Mouse (Mus musculus) telencephalon, adult 2 months (tissue): Measurements from ENCODE around the gene Dctpp1.

Source experiments
- DNase-seq: peaks from one replicate; pipeline ENCODE4 v3.0.0-alpha.2; 2011; ENCODE audit warnings: low read depth, low spot score

Dctpp1 gene

DNA sequence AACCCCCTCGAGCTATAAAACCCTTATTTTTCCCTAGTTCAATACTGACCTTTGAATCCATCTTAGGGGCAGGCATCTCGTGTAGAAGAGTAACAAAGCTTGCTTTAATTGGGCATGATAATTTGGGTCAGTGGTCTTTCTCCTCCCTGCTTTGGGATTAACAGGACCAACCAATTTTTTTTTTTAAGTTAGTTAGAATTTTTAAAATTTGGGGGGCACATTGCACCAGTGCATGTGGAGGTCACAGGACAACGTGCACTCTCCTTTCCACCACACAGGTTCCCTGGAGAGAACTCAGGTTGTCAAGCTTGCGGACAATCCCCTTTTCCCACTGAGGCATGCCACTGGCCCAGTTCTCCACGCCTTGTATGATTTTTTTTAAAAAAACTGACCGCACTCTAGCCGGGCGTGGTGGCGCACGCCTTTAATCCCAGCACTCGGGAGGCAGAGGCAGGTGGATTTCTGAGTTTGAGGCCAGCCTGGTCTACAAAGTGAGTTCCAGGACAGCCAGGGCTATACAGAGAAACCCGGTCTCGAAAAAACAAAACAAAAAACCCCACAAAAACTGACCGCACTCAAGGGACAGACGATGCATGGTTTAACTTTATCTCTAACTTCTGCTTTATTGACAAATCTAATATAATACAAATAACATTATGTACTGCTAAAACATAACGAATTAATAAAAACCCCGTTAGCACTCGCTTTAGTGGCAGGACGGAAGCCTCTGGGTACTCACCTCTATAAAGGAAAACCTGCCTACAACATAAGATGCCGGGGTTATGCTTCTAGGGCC, 28.5 kb downstream of the Dctpp1 start:
- DNase-seq, result no peak

DNA sequence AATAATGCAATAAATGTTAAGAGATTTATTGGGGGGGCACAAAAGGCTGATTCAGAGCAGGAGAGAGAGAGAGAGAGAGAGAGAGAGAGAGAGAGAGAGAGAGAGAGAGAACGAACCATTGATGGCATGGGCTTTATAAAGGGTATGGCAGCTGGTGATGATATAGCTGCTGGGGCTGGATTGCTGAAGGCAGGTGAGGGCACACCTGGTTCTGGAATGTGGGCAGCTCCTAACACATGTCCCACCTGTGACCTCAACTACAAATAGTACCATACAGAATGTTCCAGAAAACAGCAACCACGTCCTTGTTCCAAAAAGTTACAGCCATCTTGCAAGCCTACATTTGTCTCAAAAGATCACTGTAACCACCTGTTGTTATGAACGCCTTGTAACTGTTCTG, 29.1 kb downstream of the Dctpp1 start:
- no peak for DNase-seq

DNA sequence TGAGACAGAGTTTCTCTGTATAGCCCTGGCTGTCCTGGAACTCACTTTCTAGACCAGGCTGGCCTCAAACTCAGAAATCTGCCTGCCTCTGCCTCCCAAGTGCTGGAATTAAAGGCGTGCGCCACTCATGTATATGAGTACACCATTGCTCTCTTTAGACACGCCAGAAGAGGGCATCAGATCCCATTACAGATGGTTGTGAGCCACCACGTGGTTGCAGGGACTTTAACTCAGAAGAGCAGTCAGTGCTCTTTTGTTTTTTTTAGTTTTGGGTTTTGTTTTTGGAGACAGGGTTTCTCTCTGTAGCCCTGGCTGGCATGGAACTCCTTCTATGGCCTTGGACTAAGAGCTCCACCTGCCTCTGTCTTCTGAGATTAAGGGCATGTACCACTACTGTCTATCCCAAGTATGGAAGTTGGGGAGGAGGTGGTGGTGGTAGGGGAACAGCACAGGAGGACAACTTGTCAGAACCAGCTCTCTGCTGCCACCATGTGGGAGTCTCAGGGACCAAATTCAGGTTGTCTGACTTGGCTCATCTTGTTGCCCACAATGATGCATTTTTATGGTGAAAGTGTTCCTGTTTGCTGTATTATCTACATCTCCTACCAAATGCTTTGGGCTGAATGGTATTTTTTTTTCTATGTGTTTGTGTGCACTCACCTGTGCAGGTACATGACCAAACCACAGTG, 31.8 kb downstream of the Dctpp1 start:
- peak; percentile 64 for DNase-seq

DNA sequence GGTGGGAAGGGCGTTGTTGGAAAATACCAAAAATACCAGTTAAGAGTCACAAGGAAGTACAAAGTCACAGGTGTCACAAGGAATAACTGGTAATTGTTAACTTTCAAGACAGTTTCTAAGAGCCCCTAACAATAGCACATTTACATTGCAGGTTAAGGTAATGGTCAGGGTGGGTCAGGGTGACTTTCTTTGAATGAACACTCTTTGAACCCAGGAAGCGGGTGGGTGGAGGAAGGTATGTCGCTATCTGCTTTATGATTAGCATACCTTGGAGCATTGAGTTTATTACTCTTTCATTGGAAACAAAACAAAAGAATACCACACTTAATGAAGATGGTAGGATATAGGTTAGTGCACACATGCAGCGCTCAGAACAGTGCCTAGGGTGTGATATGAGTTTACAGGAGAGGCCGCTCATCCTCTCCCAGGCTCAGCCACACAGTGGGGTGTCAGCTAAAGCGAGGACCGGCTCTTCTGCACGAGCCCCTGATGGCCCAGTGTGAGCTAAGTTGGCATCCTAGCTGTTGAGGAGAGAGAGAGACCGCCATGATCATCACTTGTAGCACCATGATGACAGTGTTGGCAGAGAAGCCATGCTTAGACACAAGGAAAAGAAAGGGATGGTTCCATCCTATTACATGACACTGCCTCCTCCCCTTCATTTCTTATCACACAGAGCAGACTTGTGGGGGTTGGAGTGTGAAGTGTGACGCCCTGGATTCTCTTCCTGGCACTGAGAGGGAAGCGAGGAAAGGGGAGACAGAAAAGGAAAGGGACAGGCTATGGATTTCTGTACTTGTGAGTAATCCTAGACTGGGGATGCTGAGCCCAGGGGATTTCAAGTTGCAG, 35.1 kb downstream of the Dctpp1 start:
- DNase-seq, result peak; percentile 33

DNA sequence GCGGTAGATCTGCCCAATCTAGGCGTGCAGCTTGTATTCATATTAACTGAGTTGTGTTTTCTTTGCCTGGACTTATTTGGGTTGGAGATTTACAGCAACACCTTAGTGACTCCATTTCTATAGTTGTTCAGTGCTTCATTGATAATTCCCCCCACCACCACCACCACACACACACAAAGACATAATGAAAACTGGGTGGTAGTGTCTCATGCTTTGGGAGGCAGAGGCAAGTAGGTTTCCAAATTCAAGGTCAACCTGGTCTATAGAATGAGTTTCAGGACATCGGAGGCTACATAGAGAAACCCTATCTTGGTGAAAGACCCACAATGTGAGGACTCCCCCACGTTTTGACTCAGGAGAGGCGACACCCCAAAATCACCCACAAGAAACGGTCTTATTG, 35.9 kb downstream of the Dctpp1 start:
- DNase-seq, result no peak

DNA sequence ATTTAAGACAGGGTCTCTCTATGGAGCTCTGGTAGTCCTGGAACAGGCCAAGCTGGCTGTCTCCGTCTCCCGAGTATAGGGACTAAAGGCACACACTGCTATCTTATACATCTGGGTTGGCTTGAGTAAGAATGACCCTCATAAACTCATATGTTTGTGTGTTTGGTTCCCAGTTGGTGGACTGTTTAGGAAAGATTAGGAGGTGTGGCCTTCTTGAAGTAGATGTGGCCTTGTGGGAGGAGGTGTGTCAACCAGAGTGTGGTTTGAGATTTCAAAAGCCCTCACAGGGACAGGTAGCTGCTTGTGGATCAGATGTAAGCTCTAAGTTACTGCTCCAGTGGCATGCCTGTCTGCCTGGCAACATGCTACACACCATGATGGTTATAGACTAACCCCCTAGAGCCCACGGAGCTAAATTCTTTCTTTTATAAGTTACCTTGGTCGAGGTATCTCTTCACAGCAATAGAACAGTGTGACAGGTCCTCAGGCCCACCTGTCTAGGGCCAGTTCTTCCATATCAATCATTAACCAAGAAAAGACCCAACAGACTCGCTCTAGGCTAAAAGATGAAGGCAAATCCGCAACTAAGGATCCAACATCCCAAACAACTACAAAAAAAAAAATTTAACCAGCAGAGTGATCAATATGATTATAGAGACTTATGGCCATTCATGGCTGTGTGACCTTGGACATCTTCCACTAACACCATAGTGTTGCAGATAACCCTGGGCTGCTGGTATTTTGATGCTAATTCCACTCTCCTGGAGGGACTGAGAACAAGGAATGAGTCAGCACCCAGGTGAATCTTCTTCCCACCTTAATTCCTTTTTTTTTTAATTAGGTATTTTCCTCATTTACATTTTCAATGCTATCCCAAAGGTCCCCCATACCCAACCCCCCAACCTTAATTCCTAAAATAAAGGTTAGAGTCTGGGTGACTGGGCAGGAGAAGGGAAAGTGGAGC, 36.7 kb downstream of the Dctpp1 start:
- DNase-seq, result no peak

DNA sequence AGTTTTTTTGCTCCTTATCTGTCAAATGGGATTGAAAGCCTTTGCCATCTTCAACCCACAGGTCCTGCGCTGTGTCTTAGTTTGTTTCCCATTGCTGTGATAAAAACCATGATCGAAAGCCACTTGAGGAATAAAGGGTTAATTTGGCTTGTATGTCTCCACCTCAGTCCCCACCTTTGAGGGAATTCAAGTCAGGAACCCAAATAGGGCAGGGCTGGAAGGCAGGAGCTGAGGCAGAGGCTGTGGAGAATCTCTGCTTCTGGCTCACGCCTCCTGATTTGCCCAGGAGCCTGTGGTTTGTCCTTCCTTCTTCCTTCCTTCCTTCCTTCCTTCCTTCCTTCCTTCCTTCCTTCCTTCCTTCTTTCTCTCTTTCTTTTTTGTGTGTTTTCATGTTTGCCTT, 37.4 kb downstream of the Dctpp1 start:
- no peak for DNase-seq

DNA sequence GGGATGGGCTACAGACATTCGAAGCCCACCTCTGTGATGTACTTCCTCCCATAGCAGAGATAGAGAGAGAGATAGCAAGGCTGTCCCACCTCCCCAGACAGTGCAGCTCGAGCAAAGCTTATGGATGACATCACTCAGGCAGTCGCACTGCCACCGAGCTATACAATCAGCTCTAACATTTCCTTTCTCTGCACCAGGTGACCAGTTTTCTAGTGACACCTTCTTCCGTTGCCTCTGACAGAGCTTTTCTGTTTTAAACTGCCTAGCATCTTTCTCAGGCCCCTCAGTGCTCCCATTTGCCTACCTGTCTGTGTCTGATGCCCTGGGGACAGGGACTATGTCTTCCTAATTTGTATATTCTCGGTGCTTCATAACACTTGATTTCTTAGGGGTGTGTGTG, 40.1 kb downstream of the Dctpp1 start:
- no peak for DNase-seq

DNA sequence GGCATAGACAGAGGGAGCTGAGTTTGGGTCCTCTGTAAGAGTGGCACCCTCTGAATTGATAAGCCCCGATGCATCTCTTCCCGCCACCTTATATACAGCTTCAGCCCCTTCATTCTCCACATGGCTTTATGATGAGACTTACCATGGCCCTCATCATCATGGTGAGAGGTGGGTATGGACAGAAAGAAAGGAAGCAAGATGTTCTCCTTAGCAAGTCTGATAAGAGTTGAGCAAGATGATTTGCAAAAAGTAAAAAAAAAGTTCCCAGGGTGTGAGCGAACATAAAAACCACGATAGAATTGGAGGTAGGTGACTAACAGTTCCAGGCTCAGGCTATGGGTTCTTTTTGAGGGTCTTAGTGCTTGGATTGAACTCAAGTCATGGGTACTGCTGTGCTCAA, 41.8 kb downstream of the Dctpp1 start:
- DNase-seq, result no peak

DNA sequence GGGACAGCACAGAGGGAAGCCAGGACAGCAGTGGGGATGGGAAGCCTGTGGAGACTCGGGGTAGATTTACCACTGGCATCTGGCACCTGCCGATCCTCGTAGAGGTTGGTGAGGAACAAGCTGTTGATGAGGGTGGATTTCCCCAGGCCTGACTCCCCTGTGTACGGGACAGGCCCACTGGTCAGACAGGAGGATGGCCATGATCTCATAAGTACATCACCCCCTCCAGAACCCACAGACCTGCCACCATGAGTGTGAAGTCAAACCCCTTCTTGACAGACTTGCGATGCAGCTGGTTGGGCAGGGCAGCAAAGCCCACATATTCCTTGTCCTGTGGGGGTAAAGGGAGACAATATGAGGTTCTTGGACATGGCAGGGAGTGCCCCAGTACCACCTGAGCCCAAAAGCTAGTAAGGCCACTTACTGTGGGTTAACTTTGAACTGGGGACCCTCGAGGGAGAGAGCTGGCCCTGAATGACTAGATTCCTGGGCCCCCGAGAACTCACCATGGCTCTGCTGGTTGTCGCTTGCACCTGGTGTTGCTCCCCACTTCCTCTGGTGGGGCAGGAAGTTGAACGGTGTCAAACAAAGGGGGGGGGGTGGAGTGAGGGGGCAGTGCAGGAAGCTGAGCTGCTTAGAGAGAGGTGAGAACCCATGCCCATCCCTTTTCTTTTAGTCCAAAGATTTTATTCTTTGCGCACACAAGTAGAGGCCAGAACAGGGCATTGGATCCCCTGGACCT, 42.4 kb downstream of the Dctpp1 start:
- no peak for DNase-seq

DNA sequence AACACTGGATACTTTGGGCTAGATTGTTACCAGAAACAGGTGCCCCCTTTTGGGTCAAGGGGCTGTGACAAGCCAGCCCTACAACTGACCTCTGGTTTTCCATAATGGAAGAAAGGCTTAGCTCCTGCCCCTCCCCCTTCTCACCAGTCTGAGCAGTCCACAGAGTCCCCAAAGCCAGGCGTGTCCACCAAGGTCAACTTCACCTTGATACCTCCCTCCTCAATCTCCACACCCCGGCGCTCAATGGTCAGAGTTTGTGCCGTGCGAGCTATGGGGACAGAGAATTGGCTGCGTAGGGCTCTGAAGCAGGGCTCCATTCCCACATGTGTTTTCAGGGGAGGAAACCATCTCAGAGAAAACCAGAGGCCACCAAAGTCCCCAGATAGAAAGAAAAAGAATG, 43.0 kb downstream of the Dctpp1 start:
- DNase-seq, result no peak

DNA sequence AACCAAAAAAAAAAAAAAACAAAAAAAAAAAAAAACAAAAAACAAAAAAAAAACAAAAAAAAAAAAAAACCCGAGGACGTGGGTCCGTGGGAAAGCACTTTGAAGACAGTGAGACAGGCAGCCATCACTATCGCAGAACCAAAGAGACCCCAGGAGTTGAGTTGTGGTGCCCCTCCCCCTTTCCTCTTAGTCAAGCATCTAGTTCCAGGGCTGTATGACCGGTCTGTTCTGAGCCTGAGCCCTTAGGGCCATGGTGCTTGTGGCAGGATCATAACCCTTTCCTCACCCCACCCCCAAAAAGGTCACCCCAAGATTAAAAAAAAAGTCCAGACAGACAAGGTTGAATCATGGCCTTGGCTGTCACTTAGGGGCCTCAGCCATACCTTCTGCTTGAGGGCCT, 44.2 kb downstream of the Dctpp1 start:
- no peak for DNase-seq

DNA sequence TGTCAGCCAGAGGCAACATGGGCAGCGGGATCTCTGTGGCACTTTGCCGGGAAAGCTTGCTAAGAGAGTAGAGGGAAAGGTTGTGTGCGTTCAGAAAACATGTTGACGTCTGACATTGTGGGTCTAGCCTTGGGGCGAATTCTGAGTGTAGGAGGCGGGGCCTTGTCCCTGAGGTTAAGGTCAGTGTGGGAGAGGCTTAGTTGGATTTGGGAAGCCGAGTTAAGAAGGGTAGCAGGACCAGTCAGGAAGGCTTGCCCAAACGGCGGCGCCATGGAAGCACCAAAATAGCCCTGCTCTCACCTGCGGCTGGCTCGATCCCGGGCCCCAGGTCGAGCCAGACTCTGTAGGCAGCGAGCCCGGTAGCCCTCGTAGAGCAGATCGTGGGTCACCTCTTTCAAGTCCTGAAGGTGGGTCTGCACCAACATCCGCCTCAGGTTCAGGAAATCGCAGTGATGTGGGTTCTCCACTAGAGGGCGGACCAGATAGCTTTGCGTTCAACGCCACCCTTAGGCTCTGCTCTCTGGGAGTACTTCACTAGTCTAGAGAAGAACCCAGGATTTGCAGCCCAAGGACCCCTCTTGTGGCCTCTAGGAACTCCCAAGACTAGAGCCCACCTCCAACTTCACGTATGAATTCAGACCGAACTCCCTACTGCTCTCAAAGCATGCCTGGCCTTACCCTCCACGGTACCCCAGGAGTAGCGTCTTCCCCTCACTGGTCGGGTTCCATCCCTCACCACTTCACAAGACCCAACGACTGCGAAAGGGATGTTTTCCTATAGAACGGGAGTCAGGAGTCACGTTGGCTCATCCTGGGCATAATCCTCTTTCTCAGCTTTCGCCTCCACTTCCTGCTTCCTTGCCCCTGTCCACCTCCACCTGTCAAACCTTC, 45.3 kb downstream of the Dctpp1 start:
- DNase-seq, result no peak

DNA sequence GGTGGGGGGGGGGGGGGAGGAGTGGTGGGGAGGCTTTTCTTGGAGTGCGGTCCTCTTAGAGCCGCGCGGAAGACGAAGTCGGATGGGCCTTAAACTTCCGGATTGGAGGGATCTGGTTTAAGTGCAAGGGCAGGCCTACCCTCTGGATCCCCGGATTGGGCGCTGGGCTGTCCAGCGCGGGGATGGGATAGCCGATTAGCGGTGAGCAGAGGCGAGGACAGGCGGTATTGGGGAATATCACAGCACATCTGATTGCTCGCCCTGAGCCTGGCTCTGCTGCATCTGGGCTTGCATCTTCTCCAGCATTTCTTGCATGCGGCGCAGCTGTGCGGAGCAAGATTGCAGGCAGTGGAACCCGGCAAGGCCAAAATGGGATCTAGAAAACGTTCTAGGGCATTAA, 46.0 kb downstream of the Dctpp1 start:
- DNase-seq, result no peak

DNA sequence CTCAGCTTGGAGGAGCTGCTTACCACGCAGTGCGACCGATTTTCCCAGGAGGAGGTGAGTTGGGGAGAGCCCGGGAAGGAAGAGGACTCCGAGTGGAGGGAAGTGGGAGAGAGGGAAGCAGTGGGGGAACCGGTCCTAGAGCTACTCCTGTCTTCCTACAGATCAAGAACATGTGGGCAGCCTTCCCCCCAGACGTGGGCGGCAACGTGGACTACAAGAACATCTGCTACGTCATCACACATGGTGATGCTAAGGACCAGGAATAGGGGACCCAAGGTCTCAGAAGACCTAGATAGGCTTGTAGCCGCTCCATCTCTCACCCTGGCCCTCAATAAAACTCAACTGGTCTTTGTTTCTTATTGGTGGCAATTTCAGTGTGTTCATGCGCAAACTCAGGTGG, 46.6 kb downstream of the Dctpp1 start:
- no peak for DNase-seq

DNA sequence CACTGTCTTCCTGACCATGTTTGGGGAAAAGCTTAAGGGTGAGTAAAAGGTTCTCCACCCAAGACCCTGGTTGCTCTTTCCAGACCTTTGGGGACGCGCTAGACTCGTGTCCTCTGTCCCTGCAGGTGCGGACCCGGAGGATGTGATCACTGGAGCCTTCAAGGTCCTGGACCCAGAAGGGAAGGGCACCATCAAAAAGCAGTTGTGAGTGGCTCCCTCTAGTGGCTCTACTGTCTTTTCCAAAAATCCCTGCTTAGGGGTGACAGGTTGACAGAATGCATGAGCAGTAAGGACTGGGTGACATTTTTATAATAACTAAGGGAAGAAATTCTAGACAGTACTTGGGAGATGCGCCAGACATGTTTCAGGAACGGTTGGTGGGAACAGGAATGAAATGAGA, 47.0 kb downstream of the Dctpp1 start:
- DNase-seq, result no peak

DNA sequence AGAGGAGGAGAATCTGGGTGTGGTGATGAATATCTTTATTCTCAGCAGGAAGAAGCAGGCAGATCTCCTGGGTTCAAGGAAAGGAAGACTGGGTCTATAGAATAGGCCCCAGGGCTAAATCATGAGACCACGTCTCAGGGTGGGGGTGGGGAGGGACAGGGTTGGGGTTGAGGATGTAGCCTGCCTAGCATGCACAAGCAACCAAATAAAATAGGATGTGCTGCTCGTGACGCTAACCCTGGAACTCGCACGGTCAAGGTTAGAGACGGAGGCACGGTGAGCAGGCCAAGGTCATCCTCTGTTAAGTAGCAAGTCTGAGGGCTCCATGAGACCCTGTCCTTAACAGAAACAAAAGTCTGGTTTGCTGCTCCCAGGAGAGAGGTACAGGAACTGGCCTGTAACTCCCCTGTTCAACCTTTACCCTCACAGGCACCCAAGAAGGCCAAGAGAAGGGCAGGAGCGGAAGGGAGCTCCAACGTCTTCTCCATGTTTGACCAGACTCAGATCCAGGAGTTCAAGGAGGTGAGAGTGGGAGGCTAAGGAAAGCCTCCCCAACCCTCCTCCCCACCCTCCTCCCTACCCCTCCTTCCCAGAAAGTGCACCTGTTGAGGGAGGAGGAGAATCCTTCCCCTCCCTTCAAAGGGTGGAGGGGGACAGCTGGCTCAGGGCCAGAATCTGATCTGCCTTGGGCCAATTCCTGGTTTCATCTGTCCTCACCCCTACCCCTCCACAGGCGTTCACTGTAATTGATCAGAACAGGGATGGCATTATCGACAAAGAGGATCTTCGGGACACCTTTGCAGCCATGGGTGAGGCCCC, 47.9 kb downstream of the Dctpp1 start:
- DNase-seq, result no peak

DNA sequence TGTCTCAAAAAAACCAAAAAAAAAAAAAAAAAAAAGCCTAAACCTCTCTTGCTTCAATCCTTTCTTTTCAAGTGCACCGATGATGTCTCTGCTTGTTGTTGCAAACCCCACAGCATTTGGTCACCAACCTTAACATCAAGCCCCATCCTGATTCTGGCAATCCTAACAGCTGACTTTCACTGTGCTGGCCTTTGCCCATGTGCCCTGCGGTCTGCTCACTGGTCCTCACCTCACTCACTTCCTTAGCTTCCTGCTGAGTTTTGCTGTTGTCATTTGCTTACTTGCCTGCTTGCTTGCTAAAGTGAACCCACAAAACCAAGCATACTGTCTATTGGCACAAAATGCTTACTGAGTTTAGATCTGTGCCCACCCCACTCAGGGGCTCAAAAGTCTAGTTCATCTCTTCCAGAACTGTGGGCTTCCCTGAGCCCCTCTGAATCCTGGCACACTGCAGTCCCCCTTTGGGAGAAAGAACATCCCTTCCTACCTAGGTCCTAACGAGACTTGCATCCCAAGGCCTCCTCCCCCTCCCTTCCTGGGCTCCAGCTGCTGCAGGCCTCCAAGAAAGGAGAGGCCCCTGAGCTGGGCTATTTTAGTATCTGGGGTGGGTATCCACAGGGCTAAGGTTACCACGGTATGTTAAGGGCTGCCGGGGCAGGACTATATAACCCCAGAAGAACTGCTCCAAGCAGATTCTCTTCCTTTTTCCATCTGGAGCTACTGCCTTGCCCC, 49.3 kb downstream of the Dctpp1 start:
- no peak for DNase-seq
